Mouse (Mus musculus) liver, embryonic 14.5 days (tissue): ENCODE measurements around the gene Cckar.

Experiments
- CTCF ChIP-seq: IDR thresholded peaks from 2 replicates; pipeline ENCODE4 v1.5.1; 2016; ENCODE audit warnings: antibody characterized with exemption, low read depth, control low read depth
- EP300 ChIP-seq: IDR thresholded peaks from 2 replicates; pipeline ENCODE4 v1.6.1; 2016; ENCODE audit warnings: antibody characterized with exemption, low read depth

GRCm38 (mm10) chr5:53688326-53688725 lies 19.2 kb downstream of the Cckar start:
- TF ChIP-seq CTCF (no peak), EP300 (no peak)
